Mouse (Mus musculus) left cerebral cortex, adult 2 months (tissue): Measurements from ENCODE around the gene Gprc5d. TPM values are rescaled to one million over a fixed set of nuclear protein-coding genes. Genes with fewer than 3 reads are reported as not detected.

Experiments used
- DNase-seq, 2 experiments: peaks; one replicate each; pipeline ENCODE4 v3.0.0; 2021 to 2022; ENCODE audit warnings: low spot score in 2 of 2, mixed read lengths in 1 of 2; ENCODE audit errors: extremely low spot score in 1 of 2
- H3K27ac ChIP-seq: fragments of 200-600 bp; 2 replicates; pipeline ENCODE4 v1.8.1; 2022
- H3K4me3 ChIP-seq: fragments of 200-600 bp; 2 replicates; pipeline ENCODE4 v1.8.1; 2022
- CTCF ChIP-seq: fragments of 200-600 bp; IDR thresholded peaks from 2 replicates; pipeline ENCODE4 v1.8.1; 2022; ENCODE audit warnings: antibody characterized with exemption, mild to moderate bottlenecking, moderate library complexity
- intact Hi-C: fragments of 180-260 bp; cut with DNase I; formaldehyde crosslinking; loops from one replicate; pipeline ENCODE4 v1.15.1; 2025
- total RNA-seq, 2 experiments: library from RNA; stranded (reverse); gene quantifications; 2 replicates each; pipeline ENCODE4 v1.2.3; 2021

Gene Gprc5d
- total RNA-seq, 2 experiments from 2014 or later, result 0.26 TPM; not detected in 1

- TF ChIP-seq CTCF, result peak; percentile 30
- peak; percentile 30 to 46 for DNase-seq
- Histone ChIP-seq H3K27ac (no peak overlapping the region), H3K4me3 (no peak overlapping the region)
- intact Hi-C loops, result loop anchor here (2.0 to 5.0 kb wide), 3 partner anchors 158 to 773 kb away; no protein-coding TSS in a partner anchor
Observed at GRCm38 (mm10) chr6:135089786-135090185, 28.3 kb downstream of the Gprc5d start.

DNA sequence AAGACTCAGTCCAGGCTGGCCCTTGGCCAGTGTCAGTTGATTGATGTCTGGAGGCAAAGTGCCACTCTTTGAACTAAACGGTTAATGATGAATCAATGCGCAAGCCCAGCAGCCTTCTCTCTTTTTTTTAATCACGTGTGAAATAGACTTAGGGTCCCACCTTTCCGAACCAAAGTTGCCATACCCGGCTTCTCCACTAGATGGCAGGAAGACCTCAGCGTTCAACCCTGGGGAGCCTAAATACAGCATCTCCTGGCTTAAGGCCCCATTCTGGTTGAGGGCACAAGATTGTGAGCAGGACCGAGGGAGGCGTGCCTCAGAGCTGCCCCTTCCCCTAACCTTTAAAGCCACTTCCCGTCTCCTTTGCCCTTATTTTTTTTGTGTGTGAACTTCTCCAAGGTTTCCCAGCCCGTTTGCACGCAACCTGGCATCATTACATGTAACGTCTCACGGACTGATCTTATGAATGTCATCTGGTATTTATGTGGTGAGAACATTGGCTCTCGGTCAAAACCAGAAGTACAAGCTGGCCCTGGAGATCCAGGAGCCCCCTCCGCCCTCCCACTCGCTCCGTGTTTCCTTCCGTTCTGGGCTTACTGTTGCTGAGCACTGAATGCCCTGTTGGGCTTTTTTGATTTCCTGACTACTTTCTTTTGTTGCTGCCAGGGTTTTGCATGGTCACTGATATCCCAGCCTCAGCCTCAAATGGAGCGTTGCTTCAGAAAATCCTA lies 30.2 kb downstream of the Gprc5d start:
- TF ChIP-seq CTCF, result peak; percentile 90
- 0 out of 2 replicates have a peak overlapping the region, but pooled peaks have one; percentile 16 for H3K4me3 ChIP-seq
- H3K27ac ChIP-seq, result no peak overlapping the region
- intact Hi-C loops, result loop anchor here (1.0 to 5.0 kb wide), 4 partner anchors 56 to 312 kb away; no protein-coding TSS in a partner anchor
- peak; percentile 77 to 89 for DNase-seq

GRCm38 (mm10) chr6:135085703-135086102 lies 32.4 kb downstream of the Gprc5d start:
- DNase-seq, result no peak
- Histone ChIP-seq H3K27ac (no peak overlapping the region), H3K4me3 (no peak overlapping the region)
- TF ChIP-seq CTCF, result no peak
- intact Hi-C loops, result loop anchor here (5.0 kb wide), 1 partner anchor 162 kb away; no protein-coding TSS in a partner anchor

- H3K27ac ChIP-seq, result no peak overlapping the region
- no peak overlapping the region for H3K4me3 ChIP-seq
- TF ChIP-seq CTCF, result no peak
- no peak for DNase-seq
- intact Hi-C loops, result loop anchor here (5.0 kb wide), 1 partner anchor 57 kb away; no protein-coding TSS in a partner anchor
Observed at GRCm38 (mm10) chr6:135083991-135084502, 34.0 kb downstream of the Gprc5d start.

DNA sequence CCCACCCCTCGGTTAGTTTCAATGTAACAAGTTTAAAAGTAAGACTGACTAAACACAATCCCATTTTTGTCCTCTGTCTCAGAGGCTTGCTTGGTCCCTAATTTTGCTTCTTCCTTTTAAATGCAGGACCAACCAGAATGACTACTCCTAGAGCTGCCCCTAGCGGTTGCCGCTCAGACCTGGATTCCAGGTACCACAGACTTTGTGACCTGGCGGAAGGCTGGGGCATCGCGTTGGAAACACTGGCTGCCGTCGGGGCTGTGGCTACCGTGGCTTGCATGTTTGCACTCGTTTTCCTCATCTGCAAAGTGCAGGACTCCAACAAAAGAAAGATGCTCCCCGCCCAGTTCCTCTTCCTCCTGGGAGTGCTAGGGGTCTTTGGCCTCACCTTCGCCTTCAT lies 39.7 kb downstream of the Gprc5d start:
- TF ChIP-seq CTCF, result no peak; the same call in 1 of the 2 replicates
- Histone ChIP-seq H3K4me3 (no peak overlapping the region), H3K27ac (no peak overlapping the region)
- DNase-seq, result no peak
- intact Hi-C loops, result no loop called here

GRCm38 (mm10) chr6:135076202-135076601 lies 41.9 kb downstream of the Gprc5d start:
- intact Hi-C loops, result no loop called here
- Histone ChIP-seq H3K27ac (no peak overlapping the region), H3K4me3 (no peak overlapping the region)
- TF ChIP-seq CTCF, result no peak
- no peak for DNase-seq

DNA sequence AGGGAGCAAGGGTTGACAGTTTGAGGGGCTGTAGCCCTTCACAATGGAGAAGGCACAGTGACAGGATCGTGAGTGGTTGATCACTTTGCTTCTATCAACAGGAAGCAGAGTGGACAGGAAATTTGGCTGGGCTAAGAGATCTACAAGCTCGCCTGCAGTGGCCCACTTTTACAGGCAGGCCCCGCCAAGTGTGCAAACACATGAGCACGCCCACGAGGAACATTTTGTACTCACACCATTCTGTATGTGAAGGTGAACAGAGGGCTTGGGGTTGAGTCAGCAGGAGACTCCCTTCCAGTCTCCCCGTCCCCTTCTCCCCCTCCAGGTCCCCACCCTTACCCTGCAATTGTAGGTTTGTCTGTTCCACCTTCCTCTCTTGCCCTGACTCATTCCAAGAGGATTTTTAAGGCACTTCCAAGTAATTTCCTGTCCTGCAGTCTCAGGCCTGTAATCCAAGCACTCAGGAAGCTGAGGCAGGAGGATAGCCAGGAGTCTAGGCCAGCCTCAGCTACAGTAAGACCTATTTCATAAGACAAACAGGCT lies 43.6 kb downstream of the Gprc5d start:
- no peak overlapping the region for H3K4me3 ChIP-seq
- DNase-seq, result no peak
- TF ChIP-seq CTCF, result no peak
- no peak overlapping the region for H3K27ac ChIP-seq
- intact Hi-C loops, result no loop called here

GRCm38 (mm10) chr6:135070347-135070746 lies 47.7 kb downstream of the Gprc5d start:
- TF ChIP-seq CTCF, result no peak
- no peak for DNase-seq
- no peak overlapping the region for H3K27ac ChIP-seq
- no peak overlapping the region for H3K4me3 ChIP-seq
- intact Hi-C loops, result no loop called here

DNA sequence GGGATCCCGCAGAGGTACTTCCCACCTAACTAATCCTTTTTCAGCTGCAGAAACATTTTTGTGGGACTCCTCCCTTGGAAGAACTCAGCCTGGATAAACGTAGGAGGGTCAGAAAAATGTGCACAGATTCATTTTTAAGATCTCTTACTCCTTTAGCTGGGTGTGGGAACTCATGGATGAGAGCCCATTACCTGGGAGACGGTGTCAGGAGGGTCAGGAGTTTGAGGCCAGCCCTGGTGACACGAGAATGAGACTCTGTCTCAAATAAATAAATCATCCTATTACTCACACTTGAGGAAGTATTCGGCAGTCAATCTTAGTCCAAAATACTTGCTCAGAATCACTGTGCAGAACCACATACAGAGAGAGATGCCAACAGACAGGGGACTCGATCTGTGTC lies 48.2 kb downstream of the Gprc5d start:
- Histone ChIP-seq H3K4me3 (no peak overlapping the region), H3K27ac (no peak overlapping the region)
- no peak for TF ChIP-seq CTCF
- DNase-seq, result no peak
- intact Hi-C loops, result no loop called here

GRCm38 (mm10) chr6:135068221-135068620 lies 49.9 kb downstream of the Gprc5d start:
- no peak for TF ChIP-seq CTCF
- intact Hi-C loops, result no loop called here
- Histone ChIP-seq H3K27ac (no peak overlapping the region), H3K4me3 (no peak overlapping the region)
- DNase-seq, result no peak

GRCm38 (mm10) chr6:135066795-135067445 lies 51.2 kb downstream of the Gprc5d start:
- no peak overlapping the region for H3K27ac ChIP-seq
- intact Hi-C loops, result no loop called here
- no peak overlapping the region for H3K4me3 ChIP-seq
- no peak for DNase-seq
- TF ChIP-seq CTCF, result no peak

- intact Hi-C loops, result no loop called here
- peak within 1 kb of the TSS; percentile 43 for H3K4me3 ChIP-seq
- no peak for TF ChIP-seq CTCF
- DNase-seq, result peak in 1 of 2 experiments; percentile 21
- H3K27ac ChIP-seq, result no peak within 1 kb of the TSS
Observed at GRCm38 (mm10) chr6:135065236-135065957, 52.7 kb downstream of the Gprc5d start, which contains the start of gene Gprc5a. Gene Gprc5a, plus strand, starts transcription at chr6:135065651.
